Mouse (Mus musculus): Measurements from ENCODE around the gene 2510002D24Rik.

- peak; percentile 10; the same call in 1 of the 2 replicates for TF ChIP-seq CTCF (IDR thresholded peaks at IDR 0.05; ENCODE audit: low read depth)
- TF ChIP-seq EP300 (IDR thresholded peaks at IDR 0.05; ENCODE audit: low read depth) = no peak
Measured at GRCm38 (mm10) chr16:18833486-18833885, 2.9 kb upstream of the 2510002D24Rik start.
